Mouse (Mus musculus) embryonic fibroblast, embryonic 13.5 days (primary cell): Measurements from ENCODE around the gene Dnajb7.

Experiments
- CTCF ChIP-seq: IDR thresholded peaks from 2 replicates; pipeline ENCODE4 v1.5.1; 2011; ENCODE audit warnings: mild to moderate bottlenecking, control low read depth, low read length, moderate library complexity, borderline replicate concordance; ENCODE audit not compliant: insufficient read depth
- POLR2A ChIP-seq: IDR thresholded peaks from 2 replicates; pipeline ENCODE4 v1.6.1; 2011; ENCODE audit warnings: low read depth, mild to moderate bottlenecking, control low read depth, low read length, moderate library complexity

DNA sequence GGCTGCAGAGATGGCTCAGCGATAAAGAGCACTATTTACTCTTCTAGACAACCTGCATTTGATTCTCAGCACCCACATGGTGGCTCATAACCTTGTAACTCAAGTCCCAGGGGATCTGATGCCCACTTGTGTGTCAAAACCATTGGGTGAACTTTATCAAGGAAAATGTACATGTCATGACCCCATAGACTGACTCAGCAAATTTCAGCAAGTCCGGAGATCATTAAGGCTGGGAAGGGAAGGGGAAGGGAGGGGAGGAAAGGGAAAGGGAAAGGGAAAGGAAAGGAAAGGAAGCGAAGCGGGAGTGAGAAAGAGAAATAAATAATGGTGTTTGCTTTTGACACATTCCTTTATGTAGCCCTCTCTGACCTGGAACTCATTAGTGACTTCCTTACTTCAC is 10.0 kb upstream of the Dnajb7 start:
- TF ChIP-seq CTCF (no peak), POLR2A (no peak)
